Mouse (Mus musculus) bone marrow, adult 2 months (tissue): ENCODE data around the gene Egln3.

Experiments
- CTCF ChIP-seq: fragments of 200-500 bp; IDR thresholded peaks from 2 replicates; pipeline ENCODE4 v1.5.1; 2011; ENCODE audit warnings: low read length, control low read depth; ENCODE audit not compliant: control insufficient read depth, insufficient read depth
- POLR2A ChIP-seq: fragments of 200-500 bp; IDR thresholded peaks from 2 replicates; pipeline ENCODE4 v1.6.1; 2011; ENCODE audit warnings: low read depth, mild to moderate bottlenecking, control low read depth, low read length, borderline replicate concordance; ENCODE audit not compliant: control insufficient read depth

GRCm38 (mm10) chr12:54197301-54197782, 6.3 kb downstream of the Egln3 start:
- no peak for TF ChIP-seq CTCF
- TF ChIP-seq POLR2A, result no peak
